Mouse (Mus musculus): Measurements from ENCODE around the gene Grn. TPM values are rescaled to one million over a fixed set of nuclear protein-coding genes. Genes with fewer than 3 reads are reported as not detected.

Gene Grn
- total and polyA plus RNA-seq, 2 experiments from 2014 or later, result 98.5 to 104 TPM

DNA sequence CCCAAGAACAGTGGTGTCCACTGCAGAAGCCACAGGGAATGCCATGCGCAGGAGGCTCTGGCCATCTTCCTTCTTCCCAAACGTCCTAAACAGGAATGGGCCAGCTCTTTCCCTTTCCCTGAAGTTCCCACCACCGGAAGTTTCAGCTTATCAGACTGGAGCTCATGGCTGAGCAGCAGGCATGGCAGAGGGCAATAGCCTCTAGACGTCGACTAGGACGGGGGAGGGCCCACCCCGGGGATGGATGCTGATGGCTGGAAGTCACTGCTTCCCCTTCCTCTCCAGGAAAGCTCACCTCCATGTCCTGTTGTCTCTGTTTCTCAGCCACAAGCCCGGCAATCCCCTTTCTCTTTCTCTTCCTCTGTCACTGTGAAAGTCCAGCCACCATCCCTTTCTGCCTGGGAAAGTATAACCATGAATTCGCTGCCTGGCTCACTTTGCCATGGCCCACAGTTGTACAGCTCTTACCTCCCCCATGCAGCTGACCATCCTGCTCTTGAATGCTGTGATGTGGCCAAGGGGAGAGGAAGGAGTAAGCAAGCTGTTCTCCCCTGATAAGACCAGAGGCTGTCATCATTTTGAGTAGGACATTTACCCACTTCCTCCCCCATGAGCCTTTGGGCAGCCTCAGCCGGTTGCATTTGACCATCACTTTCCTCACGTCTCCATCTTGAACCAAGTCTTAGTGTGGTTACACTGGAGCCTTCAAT lies 39.7 kb downstream of the Grn start, which contains the start of gene Itga2b:
Itga2b (minus strand) TSS at position 475 of the 710 bp plus-strand sequence.
- ATAC-seq (no peak), DNase-seq (ENCODE audit: low spot score) (no peak)
- no peaks in the 10 kb centered on the region for H3K36me3 ChIP-seq (ENCODE audit: insufficient read depth, low read length)
- TF ChIP-seq CTCF (IDR thresholded peaks at IDR 0.05; ENCODE audit: low read depth), result no peak
- 64% methylated on average over 11 of the region's 11 CpGs for WGBS
- no peaks in the 10 kb centered on the region for H3K9me3 ChIP-seq (ENCODE audit: low read length)
- H3K9ac ChIP-seq (replicated peaks; ENCODE audit: low read length), result no peak within 1 kb of the TSS
- peaks cover 4% of the 10 kb centered on the region; the same call in 1 of the 2 replicates for H3K4me1 ChIP-seq (ENCODE audit: insufficient read depth, low read length)
- H3K27ac ChIP-seq, result no peak within 1 kb of the TSS
- no peak within 1 kb of the TSS for H3K4me3 ChIP-seq (ENCODE audit: low read length)
- no peaks in the 10 kb centered on the region for H3K27me3 ChIP-seq (ENCODE audit: insufficient read depth, low read length)
- H3K4me2 ChIP-seq (ENCODE audit: low read depth, low read length), result no peak within 1 kb of the TSS

DNA sequence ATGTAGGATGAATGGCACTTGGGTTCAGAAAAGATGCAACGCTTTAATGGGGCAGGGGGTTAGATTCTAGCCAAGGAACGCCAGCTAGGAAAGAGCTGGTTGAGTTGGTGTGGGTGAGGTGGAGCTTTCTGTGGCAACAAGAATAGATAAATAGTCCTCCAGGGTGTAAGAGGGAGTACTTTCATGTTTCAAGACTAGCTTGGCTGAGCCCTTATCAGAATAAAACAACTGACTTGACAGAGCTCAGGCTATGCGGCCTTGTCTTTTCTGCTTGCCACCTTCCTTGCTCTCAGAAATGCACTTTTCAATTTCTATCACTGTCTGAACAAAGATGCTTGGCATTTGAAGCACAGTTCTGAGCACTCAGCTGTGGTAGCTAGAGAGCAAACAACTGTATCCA lies 44.9 kb downstream of the Grn start:
- DNase-seq (ENCODE audit: low spot score), result no peak
- peaks cover 26% of the 10 kb centered on the region for H3K36me3 ChIP-seq (ENCODE audit: insufficient read depth, low read length)

GRCm38 (mm10) chr11:102478671-102479070 lies 48.6 kb downstream of the Grn start:
- Histone ChIP-seq H3K4me3 (ENCODE audit: low read length) (no peak overlapping the region), H3K4me2 (ENCODE audit: low read depth, low read length) (no peak overlapping the region), H3K4me1 (ENCODE audit: insufficient read depth, low read length) (no peaks in the 10 kb centered on the region), H3K9me3 (ENCODE audit: low read length) (no peaks in the 10 kb centered on the region), H3K27ac (no peak overlapping the region), H3K9ac (replicated peaks; ENCODE audit: low read length) (no peak overlapping the region), H3K27me3 (ENCODE audit: insufficient read depth, low read length) (no peaks in the 10 kb centered on the region), H3K36me3 (ENCODE audit: insufficient read depth, low read length) (peaks cover 44% of the 10 kb centered on the region)
- TF ChIP-seq CTCF (IDR thresholded peaks at IDR 0.05; ENCODE audit: low read depth), result no peak
- 82% methylated on average over 3 of the region's 3 CpGs for WGBS
- DNase-seq (ENCODE audit: low spot score) (no peak), ATAC-seq (no peak)

More for the DNA sequence above, 44.9 kb downstream of the Grn start:
- no peak for TF ChIP-seq CTCF (IDR thresholded peaks at IDR 0.05; ENCODE audit: low read depth)
- 94% methylated on average over 3 of the region's 3 CpGs for WGBS
- H3K27me3 ChIP-seq (ENCODE audit: insufficient read depth, low read length), result no peaks in the 10 kb centered on the region
- H3K9me3 ChIP-seq (ENCODE audit: low read length), result no peaks in the 10 kb centered on the region
- H3K9ac ChIP-seq (replicated peaks; ENCODE audit: low read length), result no peak overlapping the region
- no peak overlapping the region for H3K27ac ChIP-seq
- no peaks in the 10 kb centered on the region for H3K4me1 ChIP-seq (ENCODE audit: insufficient read depth, low read length)
- no peak overlapping the region for H3K4me3 ChIP-seq (ENCODE audit: low read length)
- no peak overlapping the region for H3K4me2 ChIP-seq (ENCODE audit: low read depth, low read length)
- no peak for ATAC-seq

DNA sequence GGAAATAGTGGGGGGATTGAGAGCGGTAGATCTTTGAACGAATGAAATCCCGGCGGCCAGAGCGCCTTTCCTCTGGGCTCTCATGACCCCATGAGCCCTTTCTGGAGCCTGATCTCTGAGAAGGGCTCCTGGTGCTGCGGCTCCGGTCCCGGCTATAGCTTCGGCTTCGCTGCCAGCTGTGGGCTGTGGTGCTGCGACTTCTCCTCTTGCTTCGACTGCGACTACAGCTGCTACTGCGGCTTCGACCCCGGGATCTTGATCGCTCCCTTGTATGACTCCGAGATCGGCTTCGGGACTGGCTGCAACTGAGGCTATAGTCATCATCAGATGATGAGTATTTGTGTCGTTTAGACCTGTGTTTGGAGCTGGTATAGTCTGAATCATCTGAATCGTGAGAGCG lies 49.5 kb downstream of the Grn start:
- TF ChIP-seq CTCF (IDR thresholded peaks at IDR 0.05; ENCODE audit: low read depth), result no peak
- Histone ChIP-seq H3K4me1 (ENCODE audit: insufficient read depth, low read length) (no peaks in the 10 kb centered on the region), H3K4me2 (ENCODE audit: low read depth, low read length) (no peak overlapping the region), H3K36me3 (ENCODE audit: insufficient read depth, low read length) (peaks cover 46% of the 10 kb centered on the region), H3K27ac (no peak overlapping the region), H3K9ac (replicated peaks; ENCODE audit: low read length) (no peak overlapping the region), H3K4me3 (ENCODE audit: low read length) (no peak overlapping the region), H3K27me3 (ENCODE audit: insufficient read depth, low read length) (no peaks in the 10 kb centered on the region), H3K9me3 (ENCODE audit: low read length) (no peaks in the 10 kb centered on the region)
- WGBS, result 97% methylated on average over 23 of the region's 23 CpGs
- DNase-seq (ENCODE audit: low spot score), result no peak
- ATAC-seq, result no peak

- no peak overlapping the region for H3K4me2 ChIP-seq (ENCODE audit: low read depth, low read length)
- TF ChIP-seq CTCF (IDR thresholded peaks at IDR 0.05; ENCODE audit: low read depth), result no peak
- no peak overlapping the region for H3K4me3 ChIP-seq (ENCODE audit: low read length)
- H3K36me3 ChIP-seq (ENCODE audit: insufficient read depth, low read length), result peaks cover 48% of the 10 kb centered on the region
- DNase-seq (ENCODE audit: low spot score) (no peak), ATAC-seq (no peak)
- H3K27me3 ChIP-seq (ENCODE audit: insufficient read depth, low read length), result no peaks in the 10 kb centered on the region
- H3K4me1 ChIP-seq (ENCODE audit: insufficient read depth, low read length), result no peaks in the 10 kb centered on the region
- no peak overlapping the region for H3K9ac ChIP-seq (replicated peaks; ENCODE audit: low read length)
- no peak overlapping the region for H3K27ac ChIP-seq
- WGBS, result 96% methylated on average over 15 of the region's 15 CpGs
- no peaks in the 10 kb centered on the region for H3K9me3 ChIP-seq (ENCODE audit: low read length)
Observed at GRCm38 (mm10) chr11:102480111-102480510, 50.0 kb downstream of the Grn start.

DNA sequence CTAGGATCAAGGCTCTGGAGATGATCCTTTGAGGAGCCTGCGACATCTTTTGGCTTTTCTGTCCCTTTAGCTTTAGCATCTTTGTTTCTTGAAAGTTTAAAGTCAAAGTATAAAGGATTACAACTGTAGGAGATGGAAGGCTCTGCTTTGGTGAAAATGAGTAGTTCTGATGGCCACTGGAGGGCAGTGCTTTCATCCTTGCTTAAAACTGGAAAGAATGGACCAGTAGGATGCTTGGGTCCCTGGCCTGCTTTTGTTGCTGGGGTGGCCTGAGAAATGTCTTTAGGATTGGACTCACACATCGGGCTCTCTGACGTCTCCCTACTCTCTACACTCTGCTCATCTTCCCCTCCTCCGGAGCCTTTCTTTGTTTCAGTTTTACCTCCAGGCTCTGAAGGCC lies 50.8 kb downstream of the Grn start:
- Histone ChIP-seq H3K27me3 (ENCODE audit: insufficient read depth, low read length) (no peaks in the 10 kb centered on the region), H3K9me3 (ENCODE audit: low read length) (no peaks in the 10 kb centered on the region), H3K9ac (replicated peaks; ENCODE audit: low read length) (no peak overlapping the region), H3K27ac (no peak overlapping the region), H3K36me3 (ENCODE audit: insufficient read depth, low read length) (peaks cover 52% of the 10 kb centered on the region), H3K4me2 (ENCODE audit: low read depth, low read length) (no peak overlapping the region), H3K4me1 (ENCODE audit: insufficient read depth, low read length) (no peaks in the 10 kb centered on the region), H3K4me3 (ENCODE audit: low read length) (no peak overlapping the region)
- peak; percentile 12 for DNase-seq (ENCODE audit: low spot score)
- WGBS, result 85% methylated on average over 4 of the region's 4 CpGs
- no peak for ATAC-seq
- peak; percentile 61 for TF ChIP-seq CTCF (IDR thresholded peaks at IDR 0.05; ENCODE audit: low read depth)

DNA sequence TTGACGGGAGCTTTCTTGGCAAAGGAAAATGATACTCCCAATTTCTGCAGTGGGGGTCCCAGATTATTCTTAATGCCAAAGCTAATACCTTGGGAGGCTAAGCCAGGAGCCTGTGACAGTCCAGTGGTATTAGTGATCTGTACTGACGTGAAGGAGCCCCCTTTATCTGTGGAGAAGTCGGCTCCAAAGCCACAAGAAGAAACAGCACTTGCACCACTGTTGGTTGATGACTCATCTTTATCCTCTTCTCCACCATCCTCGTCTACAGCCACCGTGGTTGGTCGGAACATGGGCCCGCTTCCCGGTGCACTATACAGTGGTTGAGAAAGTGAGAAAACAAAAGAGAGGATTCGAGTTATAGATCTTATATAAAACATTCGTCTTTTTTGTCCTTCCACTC lies 51.7 kb downstream of the Grn start:
- Histone ChIP-seq H3K27ac (no peak overlapping the region), H3K4me3 (ENCODE audit: low read length) (no peak overlapping the region), H3K9ac (replicated peaks; ENCODE audit: low read length) (no peak overlapping the region), H3K36me3 (ENCODE audit: insufficient read depth, low read length) (peaks cover 57% of the 10 kb centered on the region), H3K9me3 (ENCODE audit: low read length) (no peaks in the 10 kb centered on the region), H3K4me1 (ENCODE audit: insufficient read depth, low read length) (no peaks in the 10 kb centered on the region), H3K4me2 (ENCODE audit: low read depth, low read length) (no peak overlapping the region), H3K27me3 (ENCODE audit: insufficient read depth, low read length) (no peaks in the 10 kb centered on the region)
- DNase-seq (ENCODE audit: low spot score) (no peak), ATAC-seq (no peak)
- TF ChIP-seq CTCF (IDR thresholded peaks at IDR 0.05; ENCODE audit: low read depth), result no peak
- WGBS, result 91% methylated on average over 10 of the region's 10 CpGs

Small RNAs within 50 kb of the gene (microRNA-seq; reads per million reads assigned to microRNA genes)
- 0 to 0.35 reads per million in 2 experiments for gene Mir6930

Other genes starting within 250 kb of the Grn start
- 65.7 and 167 TPM in 2 replicates for gene Lsm12, start 245.0 kb upstream of the Grn start, total RNA-seq (2014; rRNA removed)
- 147 and 153 TPM in 2 replicates for gene Lsm12, start 245.0 kb upstream of the Grn start, polyA plus RNA-seq (2015; fragmentation: Nextera tagmentation; extraction: Ambion mirVana)
- 67.5 and 70.1 TPM in 2 replicates for gene G6pc3, start 240.7 kb upstream of the Grn start, total RNA-seq (2014; rRNA removed)
- 43.8 and 46.2 TPM in 2 replicates for gene G6pc3, start 240.7 kb upstream of the Grn start, polyA plus RNA-seq (2015; fragmentation: Nextera tagmentation; extraction: Ambion mirVana)
- gene Hdac5, start 200.1 kb upstream of the Grn start, total RNA-seq (2014; rRNA removed), result 212 and 350 TPM in 2 replicates
- gene Hdac5, start 200.1 kb upstream of the Grn start, polyA plus RNA-seq (2015; fragmentation: Nextera tagmentation; extraction: Ambion mirVana), result 61.2 and 61.9 TPM in 2 replicates
- gene BC030867, start 181.4 kb upstream of the Grn start, total RNA-seq (2014; rRNA removed), result 2.3 and 2.4 TPM in 2 replicates
- 2.1 and 2.3 TPM in 2 replicates for gene BC030867, start 181.4 kb upstream of the Grn start, polyA plus RNA-seq (2015; fragmentation: Nextera tagmentation; extraction: Ambion mirVana)
- 2.2 and 2.6 TPM in 2 replicates for gene Asb16, start 161.6 kb upstream of the Grn start, total RNA-seq (2014; rRNA removed)
- 0.29 and 0.41 TPM in 2 replicates for gene Asb16, start 161.6 kb upstream of the Grn start, polyA plus RNA-seq (2015; fragmentation: Nextera tagmentation; extraction: Ambion mirVana)
- 81.8 and 92.7 TPM in 2 replicates for gene Tmub2, start 145.4 kb upstream of the Grn start, total RNA-seq (2014; rRNA removed)
- 71.0 and 72.2 TPM in 2 replicates for gene Tmub2, start 145.4 kb upstream of the Grn start, polyA plus RNA-seq (2015; fragmentation: Nextera tagmentation; extraction: Ambion mirVana)
- gene Atxn7l3, start 133.7 kb upstream of the Grn start, total RNA-seq (2014; rRNA removed), result 146 and 149 TPM in 2 replicates
- gene Atxn7l3, start 133.7 kb upstream of the Grn start, polyA plus RNA-seq (2015; fragmentation: Nextera tagmentation; extraction: Ambion mirVana), result 22.8 and 23.7 TPM in 2 replicates
- gene Ubtf, start 110.6 kb upstream of the Grn start, total RNA-seq (2014; rRNA removed), result 53.7 and 63.7 TPM in 2 replicates
- gene Ubtf, start 110.6 kb upstream of the Grn start, polyA plus RNA-seq (2015; fragmentation: Nextera tagmentation; extraction: Ambion mirVana), result 74.6 and 76.1 TPM in 2 replicates
- 0.22 and 0.84 TPM in 2 replicates for gene Slc4a1, start 64.1 kb upstream of the Grn start, total RNA-seq (2014; rRNA removed)
- 0.48 and 0.54 TPM in 2 replicates for gene Slc4a1, start 64.1 kb upstream of the Grn start, polyA plus RNA-seq (2015; fragmentation: Nextera tagmentation; extraction: Ambion mirVana)
- 310 and 349 TPM in 2 replicates for gene Rundc3a, start 36.9 kb upstream of the Grn start, total RNA-seq (2014; rRNA removed)
- gene Rundc3a, start 36.9 kb upstream of the Grn start, polyA plus RNA-seq (2015; fragmentation: Nextera tagmentation; extraction: Ambion mirVana), result 114 and 125 TPM in 2 replicates
- gene Slc25a39, start 22.4 kb upstream of the Grn start, total RNA-seq (2014; rRNA removed), result 169 and 194 TPM in 2 replicates
- 165 and 176 TPM in 2 replicates for gene Slc25a39, start 22.4 kb upstream of the Grn start, polyA plus RNA-seq (2015; fragmentation: Nextera tagmentation; extraction: Ambion mirVana)
- gene Fam171a2, start 17.4 kb downstream of the Grn start, total RNA-seq (2014; rRNA removed), result 546 and 699 TPM in 2 replicates
- gene Fam171a2, start 17.4 kb downstream of the Grn start, polyA plus RNA-seq (2015; fragmentation: Nextera tagmentation; extraction: Ambion mirVana), result 20.6 and 21.0 TPM in 2 replicates
- 3.5 and 5.6 TPM in 2 replicates for gene Itga2b, start 39.8 kb downstream of the Grn start, total RNA-seq (2014; rRNA removed)
- gene Itga2b, start 39.8 kb downstream of the Grn start, polyA plus RNA-seq (2015; fragmentation: Nextera tagmentation; extraction: Ambion mirVana), result 13.7 and 14.2 TPM in 2 replicates
- gene Gpatch8, start 126.1 kb downstream of the Grn start, total RNA-seq (2014; rRNA removed), result 21.0 and 21.3 TPM in 2 replicates
- 48.9 and 50.6 TPM in 2 replicates for gene Gpatch8, start 126.1 kb downstream of the Grn start, polyA plus RNA-seq (2015; fragmentation: Nextera tagmentation; extraction: Ambion mirVana)
- 2.0 TPM in 1 of 2 replicates, not detected in the other for gene Gm11627, start 149.1 kb downstream of the Grn start, total RNA-seq (2014; rRNA removed)
- 5.2 TPM in 2 replicates for gene Gm11627, start 149.1 kb downstream of the Grn start, polyA plus RNA-seq (2015; fragmentation: Nextera tagmentation; extraction: Ambion mirVana)
- gene Fzd2, start 174.1 kb downstream of the Grn start, total RNA-seq (2014; rRNA removed), result 31.7 and 34.5 TPM in 2 replicates
- 6.0 and 6.5 TPM in 2 replicates for gene Fzd2, start 174.1 kb downstream of the Grn start, polyA plus RNA-seq (2015; fragmentation: Nextera tagmentation; extraction: Ambion mirVana)
- 0.65 TPM in 1 of 2 replicates, not detected in the other for gene Meioc, start 233.4 kb downstream of the Grn start, total RNA-seq (2014; rRNA removed)
- 0.24 and 0.32 TPM in 2 replicates for gene Meioc, start 233.4 kb downstream of the Grn start, polyA plus RNA-seq (2015; fragmentation: Nextera tagmentation; extraction: Ambion mirVana)